Mouse (Mus musculus): ENCODE results near the gene Lct. TPM values are rescaled to one million over a fixed set of nuclear protein-coding genes. Genes with fewer than 3 reads are reported as not detected.

Gene Lct
- 0.31 TPM for polyA plus RNA-seq (2014; fragmentation: Illumina TruSeq; extraction: RNeasy Lipid Tissue Mini Kit (QIAGEN cat#74804); ENCODE audit: low read depth, low replicate concordance)

GRCm38 (mm10) chr1:128328218-128328617 lies at the start of gene Lct:
TSS of gene Lct (minus strand) at chr1:128328318.

GRCm38 (mm10) chr1:128359554-128360376 lies 31.6 kb upstream of the Lct start, which contains the start of gene Mcm6:
TSS of gene Mcm6 (minus strand) at chr1:128359664.

GRCm38 (mm10) chr1:128243627-128243995 lies 84.5 kb downstream of the Lct start, which contains the start of gene Ubxn4:
TSS of gene Ubxn4 (plus strand) at chr1:128243964.

Other genes with a start within 250 kb of the Lct start
- gene Zranb3, start 225.3 kb downstream of the Lct start, polyA plus RNA-seq (2014; fragmentation: Illumina TruSeq; extraction: RNeasy Lipid Tissue Mini Kit (QIAGEN cat#74804); ENCODE audit: low read depth, low replicate concordance) = 3.8 TPM
- 52.1 TPM for gene R3hdm1, start 225.0 kb downstream of the Lct start, polyA plus RNA-seq (2014; fragmentation: Illumina TruSeq; extraction: RNeasy Lipid Tissue Mini Kit (QIAGEN cat#74804); ENCODE audit: low read depth, low replicate concordance)
- 40.2 TPM for gene Ubxn4, start 84.4 kb downstream of the Lct start, polyA plus RNA-seq (2014; fragmentation: Illumina TruSeq; extraction: RNeasy Lipid Tissue Mini Kit (QIAGEN cat#74804); ENCODE audit: low read depth, low replicate concordance)
- 5.7 TPM for gene Mcm6, start 31.3 kb upstream of the Lct start, polyA plus RNA-seq (2014; fragmentation: Illumina TruSeq; extraction: RNeasy Lipid Tissue Mini Kit (QIAGEN cat#74804); ENCODE audit: low read depth, low replicate concordance)
- gene Dars, start 89.0 kb upstream of the Lct start, polyA plus RNA-seq (2014; fragmentation: Illumina TruSeq; extraction: RNeasy Lipid Tissue Mini Kit (QIAGEN cat#74804); ENCODE audit: low read depth, low replicate concordance) = 82.5 TPM

Data from heart, adult 10 weeks (tissue).